Mouse (Mus musculus) heart, embryonic 12.5 days (tissue): Measurements from ENCODE around the gene Thumpd2. TPM values are rescaled to one million over a fixed set of nuclear protein-coding genes. Genes with fewer than 3 reads are reported as not detected.
A peak's percentile ranks its signal among the peaks of the same experiment; 100 is the strongest.

Source experiments
- ATAC-seq: fragments of 200-750 bp; cut with Nextera tagmentation; 2 replicates; pipeline ENCODE4 v1.8.0; 2017; ENCODE audit warnings: moderate TSS enrichment, moderate library complexity; ENCODE audit not compliant: insufficient number of reproducible peaks, low FRiP score
- H3K27ac ChIP-seq: fragments of 300-500 bp; sonication (generic); 2 replicates; pipeline ENCODE4 v1.5.1; 2016; ENCODE audit warnings: mild to moderate bottlenecking, moderate library complexity; ENCODE audit not compliant: poor library complexity, severe bottlenecking
- H3K27me3 ChIP-seq: fragments of 300-500 bp; sonication (generic); replicated peaks from 2 replicates; pipeline ENCODE4 v1.6.1; 2016; ENCODE audit warnings: mild to moderate bottlenecking, moderate library complexity
- H3K36me3 ChIP-seq: fragments of 300-500 bp; sonication (generic); 2 replicates; pipeline ENCODE4 v1.6.1; 2016; ENCODE audit warnings: mild to moderate bottlenecking, moderate library complexity
- H3K4me1 ChIP-seq: fragments of 300-500 bp; sonication (generic); replicated peaks from 2 replicates; pipeline ENCODE4 v1.6.1; 2016; ENCODE audit warnings: mild to moderate bottlenecking
- H3K4me2 ChIP-seq: fragments of 300-500 bp; sonication (generic); 2 replicates; pipeline ENCODE4 v1.6.1; 2016; ENCODE audit warnings: mild to moderate bottlenecking, moderate library complexity
- H3K4me3 ChIP-seq: fragments of 300-500 bp; sonication (generic); 2 replicates; pipeline ENCODE4 v1.5.1; 2016; ENCODE audit warnings: mild to moderate bottlenecking
- H3K9ac ChIP-seq: fragments of 300-500 bp; sonication (generic); 2 replicates; pipeline ENCODE4 v1.6.1; 2016; ENCODE audit warnings: mild to moderate bottlenecking, moderate library complexity
- H3K9me3 ChIP-seq: fragments of 300-500 bp; sonication (generic); replicated peaks from 2 replicates; pipeline ENCODE4 v1.6.1; 2016; ENCODE audit warnings: mild to moderate bottlenecking, moderate library complexity
- WGBS: fragments of 180-500 bp; shearing (Covaris S2); methylation state at CpG from one replicate; pipeline ENCODE4 v1.1.7; 2016; 5-methylcytosine and 5-hydroxymethylcytosine counted together
- polyA plus RNA-seq: library from polyadenylated mRNA; unstranded; fragments of >200 nt; fragmentation: Nextera tagmentation; extraction: Ambion mirVana; gene quantifications from 2 replicates; pipeline ENCODE4 v1.2.1, GENCODE M21; 2016

The Thumpd2 gene
- polyA plus RNA-seq = 10.5 and 11.6 TPM in 2 replicates

GRCm38 (mm10) chr17:81064979-81065311, at the start of gene Thumpd2:
Gene Thumpd2 (minus strand): TSS chr17:81065082.
- Histone ChIP-seq H3K27ac (peak within 1 kb of the TSS; percentile 52; the same call in 1 of the 2 replicates), H3K9ac (peak within 1 kb of the TSS; percentile 91), H3K4me3 (peak within 1 kb of the TSS; percentile 90), H3K27me3 (no peaks in the 10 kb centered on the region), H3K4me1 (peaks cover 22% of the 10 kb centered on the region), H3K9me3 (0 out of 2 replicates have a peak, but pooled peaks cover 7% of the 10 kb centered on the region), H3K36me3 (peaks cover 20% of the 10 kb centered on the region; the same call in 1 of the 2 replicates), H3K4me2 (peak within 1 kb of the TSS; percentile 69)
- peak; percentile 95 for ATAC-seq
- WGBS = 2% methylated on average over 29 of the region's 29 CpGs

- Histone ChIP-seq H3K27ac (no peak overlapping the region), H3K27me3 (no peaks in the 10 kb centered on the region), H3K4me2 (no peak overlapping the region), H3K9ac (no peak overlapping the region), H3K4me1 (no peaks in the 10 kb centered on the region), H3K9me3 (0 out of 2 replicates have a peak, but pooled peaks cover 2% of the 10 kb centered on the region), H3K36me3 (no peaks in the 10 kb centered on the region), H3K4me3 (no peak overlapping the region)
- 76% methylated on average over 2 of the region's 2 CpGs for WGBS
- ATAC-seq = no peak
Observed at GRCm38 (mm10) chr17:81104237-81104636, 39.4 kb upstream of the Thumpd2 start.

- H3K4me2 ChIP-seq = 0 out of 2 replicates have a peak overlapping the region, but pooled peaks have one; percentile 0
- H3K9ac ChIP-seq = no peak overlapping the region
- H3K4me3 ChIP-seq = no peak overlapping the region
- H3K27me3 ChIP-seq = no peaks in the 10 kb centered on the region
- no peaks in the 10 kb centered on the region for H3K36me3 ChIP-seq
- no peak for ATAC-seq
- H3K9me3 ChIP-seq = 0 out of 2 replicates have a peak, but pooled peaks cover 2% of the 10 kb centered on the region
- H3K27ac ChIP-seq = no peak overlapping the region
- no peaks in the 10 kb centered on the region for H3K4me1 ChIP-seq
- 27% methylated on average over 8 of the region's 8 CpGs for WGBS
Observed at GRCm38 (mm10) chr17:81102866-81103265, 38.0 kb upstream of the Thumpd2 start.

GRCm38 (mm10) chr17:81098444-81098843, 33.6 kb upstream of the Thumpd2 start:
- Histone ChIP-seq H3K4me1 (no peaks in the 10 kb centered on the region), H3K4me2 (no peak overlapping the region), H3K4me3 (no peak overlapping the region), H3K9me3 (no peaks in the 10 kb centered on the region), H3K36me3 (no peaks in the 10 kb centered on the region), H3K27me3 (no peaks in the 10 kb centered on the region), H3K27ac (no peak overlapping the region), H3K9ac (no peak overlapping the region)
- no peak for ATAC-seq

DNA sequence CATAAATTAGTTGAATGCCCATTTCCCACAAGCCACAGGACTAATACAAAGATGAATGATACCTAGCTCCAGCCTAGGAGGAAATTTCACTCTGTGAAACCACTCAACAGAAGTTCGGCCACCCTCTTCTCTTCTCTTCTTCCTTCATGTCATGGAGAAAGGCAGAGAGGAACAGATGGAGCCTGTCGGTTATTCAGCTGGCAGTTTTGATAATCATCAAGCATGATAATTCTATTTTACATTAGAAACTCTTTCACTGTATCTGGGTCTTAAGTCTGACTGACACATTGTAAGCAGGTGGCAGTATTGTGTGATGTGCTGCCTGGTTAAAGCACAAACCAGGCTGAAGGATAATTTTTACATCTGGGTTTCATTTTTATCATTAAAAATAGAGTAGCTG, 31.6 kb upstream of the Thumpd2 start:
- Histone ChIP-seq H3K27me3 (no peaks in the 10 kb centered on the region), H3K9ac (no peak overlapping the region), H3K4me2 (no peak overlapping the region), H3K27ac (no peak overlapping the region), H3K36me3 (no peaks in the 10 kb centered on the region), H3K4me1 (no peaks in the 10 kb centered on the region), H3K9me3 (no peaks in the 10 kb centered on the region), H3K4me3 (no peak overlapping the region)
- WGBS = 69% methylated on average over 2 of the region's 2 CpGs
- ATAC-seq = no peak

- Histone ChIP-seq H3K27ac (no peak overlapping the region), H3K4me2 (no peak overlapping the region), H3K4me3 (no peak overlapping the region), H3K9ac (no peak overlapping the region), H3K36me3 (no peaks in the 10 kb centered on the region), H3K9me3 (no peaks in the 10 kb centered on the region), H3K27me3 (no peaks in the 10 kb centered on the region), H3K4me1 (no peaks in the 10 kb centered on the region)
- ATAC-seq = no peak
- 67% methylated on average over 5 of the region's 5 CpGs for WGBS
Observed at GRCm38 (mm10) chr17:81092794-81093193, 27.9 kb upstream of the Thumpd2 start.

- no peaks in the 10 kb centered on the region for H3K27me3 ChIP-seq
- H3K9me3 ChIP-seq = no peaks in the 10 kb centered on the region
- no peak overlapping the region for H3K4me2 ChIP-seq
- H3K4me3 ChIP-seq = no peak overlapping the region
- no peaks in the 10 kb centered on the region for H3K4me1 ChIP-seq
- WGBS = 76% methylated on average over 3 of the region's 3 CpGs
- ATAC-seq = no peak
- no peaks in the 10 kb centered on the region for H3K36me3 ChIP-seq
- no peak overlapping the region for H3K9ac ChIP-seq
- H3K27ac ChIP-seq = no peak overlapping the region
Observed at GRCm38 (mm10) chr17:81088866-81089265, 24.0 kb upstream of the Thumpd2 start.

DNA sequence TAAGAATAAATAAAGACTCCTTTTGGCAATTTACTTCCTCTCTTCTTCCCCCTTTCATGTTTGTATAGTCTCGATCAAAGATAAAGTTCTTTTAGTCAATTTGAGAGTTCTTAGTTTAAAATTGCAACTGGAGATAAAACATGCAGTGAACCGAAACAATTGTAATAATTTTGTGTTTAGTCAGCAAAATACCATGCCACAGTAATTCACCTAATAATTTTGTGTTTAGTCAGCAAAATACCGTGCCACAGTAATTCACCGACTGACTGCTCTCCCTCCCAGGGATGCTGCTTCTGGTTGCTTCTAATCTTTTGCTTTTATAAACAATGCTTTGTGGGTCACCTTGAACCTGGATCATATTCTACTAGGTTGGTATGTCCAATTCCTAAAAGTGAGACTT, 22.9 kb upstream of the Thumpd2 start:
- ATAC-seq = no peak
- Histone ChIP-seq H3K4me3 (no peak overlapping the region), H3K27ac (no peak overlapping the region), H3K36me3 (no peaks in the 10 kb centered on the region), H3K4me2 (no peak overlapping the region), H3K27me3 (no peaks in the 10 kb centered on the region), H3K4me1 (no peaks in the 10 kb centered on the region), H3K9me3 (no peaks in the 10 kb centered on the region), H3K9ac (no peak overlapping the region)
- 78% methylated on average over 4 of the region's 4 CpGs for WGBS

GRCm38 (mm10) chr17:81064279-81064978, 453 bp downstream of the Thumpd2 start:
- Histone ChIP-seq H3K27ac (peak overlapping the region; percentile 52; the same call in 1 of the 2 replicates), H3K9ac (peak overlapping the region; percentile 91), H3K4me2 (peak overlapping the region; percentile 69), H3K4me3 (peak overlapping the region; percentile 90), H3K4me1 (peaks cover 22% of the 10 kb centered on the region), H3K36me3 (peaks cover 20% of the 10 kb centered on the region; the same call in 1 of the 2 replicates), H3K27me3 (no peaks in the 10 kb centered on the region), H3K9me3 (0 out of 2 replicates have a peak, but pooled peaks cover 7% of the 10 kb centered on the region)
- peak; percentile 86 for ATAC-seq
- WGBS = 15% methylated on average over 28 of the region's 28 CpGs

GRCm38 (mm10) chr17:81063346-81063745, 1.5 kb downstream of the Thumpd2 start:
- H3K9ac ChIP-seq = no peak overlapping the region
- H3K4me1 ChIP-seq = peaks cover 22% of the 10 kb centered on the region
- peaks cover 20% of the 10 kb centered on the region; the same call in 1 of the 2 replicates for H3K36me3 ChIP-seq
- no peaks in the 10 kb centered on the region for H3K27me3 ChIP-seq
- WGBS = 72% methylated on average over 3 of the region's 3 CpGs
- H3K4me2 ChIP-seq = no peak overlapping the region
- no peak for ATAC-seq
- 0 out of 2 replicates have a peak, but pooled peaks cover 7% of the 10 kb centered on the region for H3K9me3 ChIP-seq
- no peak overlapping the region for H3K4me3 ChIP-seq
- H3K27ac ChIP-seq = peak overlapping the region; percentile 54; the same call in 1 of the 2 replicates

DNA sequence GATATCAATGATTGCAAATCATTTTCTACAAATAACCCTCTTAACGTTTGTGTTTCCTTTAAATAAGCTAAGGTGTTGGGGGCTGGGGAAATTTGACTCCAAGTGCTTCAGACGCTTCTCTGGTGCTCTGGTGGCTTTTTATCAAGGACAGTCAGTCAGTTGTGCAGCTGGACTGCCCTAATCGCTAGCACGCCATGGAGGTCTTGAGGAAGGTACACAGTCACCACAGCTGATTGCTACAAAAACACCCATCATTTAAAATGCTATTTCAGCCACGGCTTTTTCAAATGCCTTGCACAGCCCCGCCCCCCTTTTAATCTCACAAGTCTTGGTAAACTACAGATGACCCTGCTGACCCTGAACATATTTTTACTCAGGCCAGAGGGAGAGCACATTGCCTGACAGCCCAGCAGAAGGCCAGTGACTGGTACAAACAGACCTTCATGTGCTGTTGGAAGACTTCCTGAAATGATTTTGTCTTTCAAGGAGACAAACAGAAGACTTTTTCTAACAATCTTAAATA, 2.5 kb downstream of the Thumpd2 start:
- Histone ChIP-seq H3K4me1 (peaks cover 22% of the 10 kb centered on the region), H3K27ac (peak overlapping the region; percentile 54; the same call in 1 of the 2 replicates), H3K36me3 (peaks cover 24% of the 10 kb centered on the region), H3K4me2 (peak overlapping the region; percentile 19; the same call in 1 of the 2 replicates), H3K27me3 (no peaks in the 10 kb centered on the region), H3K9me3 (0 out of 2 replicates have a peak, but pooled peaks cover 7% of the 10 kb centered on the region), H3K9ac (no peak overlapping the region), H3K4me3 (no peak overlapping the region)
- ATAC-seq = no peak
- 22% methylated on average over 6 of the region's 6 CpGs for WGBS
